Mouse (Mus musculus): ENCODE results near the gene Olfr303.

GRCm38 (mm10) chr7:86403546-86403945 is 6.0 kb upstream of the Olfr303 start, which contains the start of gene Olfr301:
- no peak for TF ChIP-seq CTCF (conservative IDR thresholded peaks at IDR 0.05; ENCODE audit: low read length)
- TF ChIP-seq POU5F1 (IDR thresholded peaks at IDR 0.05; ENCODE audit: borderline replicate concordance, low read length) = no peak

All from E14TG2a.4 (cell line).